Mouse (Mus musculus): ENCODE results near the gene E130114P18Rik. TPM values are rescaled to one million over a fixed set of nuclear protein-coding genes. Genes with fewer than 3 reads are reported as not detected.

Gene E130114P18Rik
- polyA plus RNA-seq, 1 experiment = not detected

- Histone ChIP-seq H3K4me3 (ENCODE audit: insufficient read depth, low read depth, low read length) (no peak overlapping the region), H3K4me1 (ENCODE audit: control insufficient read depth, insufficient read depth, insufficient read length, low read length) (peaks cover 3% of the 10 kb centered on the region; the same call in 1 of the 2 replicates)
Measured at GRCm38 (mm10) chr4:97657586-97657985, 120.3 kb downstream of the E130114P18Rik start.

GRCm38 (mm10) chr4:97649626-97650015 lies 128.3 kb downstream of the E130114P18Rik start:
- H3K27ac ChIP-seq (replicated peaks; ENCODE audit: low read depth, low read length) = no peak overlapping the region
- H3K4me3 ChIP-seq (ENCODE audit: insufficient read depth, low read depth, low read length) = no peak overlapping the region
- peaks cover 4% of the 10 kb centered on the region for H3K4me1 ChIP-seq (ENCODE audit: control insufficient read depth, insufficient read depth, insufficient read length, low read length)

More at GRCm38 (mm10) chr4:97657586-97657985, 120.3 kb downstream of the E130114P18Rik start:
- no peak overlapping the region; the same call in 1 of the 2 replicates for H3K27ac ChIP-seq (replicated peaks; ENCODE audit: low read depth, low read length)

GRCm38 (mm10) chr4:97648825-97649625 lies 128.9 kb downstream of the E130114P18Rik start:
- H3K4me1 ChIP-seq (ENCODE audit: control insufficient read depth, insufficient read depth, insufficient read length, low read length) = peaks cover 4% of the 10 kb centered on the region
- H3K4me3 ChIP-seq (ENCODE audit: insufficient read depth, low read depth, low read length) = no peak overlapping the region
- H3K27ac ChIP-seq (replicated peaks; ENCODE audit: low read depth, low read length) = no peak overlapping the region

GRCm38 (mm10) chr4:97648436-97648707 lies 129.5 kb downstream of the E130114P18Rik start:
- Histone ChIP-seq H3K4me1 (ENCODE audit: control insufficient read depth, insufficient read depth, insufficient read length, low read length) (peaks cover 4% of the 10 kb centered on the region), H3K27ac (replicated peaks; ENCODE audit: low read depth, low read length) (no peak overlapping the region), H3K4me3 (ENCODE audit: insufficient read depth, low read depth, low read length) (no peak overlapping the region)

- no peak overlapping the region for H3K4me3 ChIP-seq (ENCODE audit: insufficient read depth, low read depth, low read length)
- peaks cover 4% of the 10 kb centered on the region for H3K4me1 ChIP-seq (ENCODE audit: control insufficient read depth, insufficient read depth, insufficient read length, low read length)
- no peak overlapping the region for H3K27ac ChIP-seq (replicated peaks; ENCODE audit: low read depth, low read length)
Measured at GRCm38 (mm10) chr4:97647700-97648435, 130.0 kb downstream of the E130114P18Rik start.

GRCm38 (mm10) chr4:97647236-97647635 lies 130.6 kb downstream of the E130114P18Rik start:
- H3K4me3 ChIP-seq (ENCODE audit: insufficient read depth, low read depth, low read length) = no peak overlapping the region
- peaks cover 4% of the 10 kb centered on the region for H3K4me1 ChIP-seq (ENCODE audit: control insufficient read depth, insufficient read depth, insufficient read length, low read length)
- H3K27ac ChIP-seq (replicated peaks; ENCODE audit: low read depth, low read length) = no peak overlapping the region

- Histone ChIP-seq H3K4me3 (ENCODE audit: insufficient read depth, low read depth, low read length) (no peak overlapping the region), H3K4me1 (ENCODE audit: control insufficient read depth, insufficient read depth, insufficient read length, low read length) (no peaks in the 10 kb centered on the region)
Measured at GRCm38 (mm10) chr4:97640385-97640784, 137.5 kb downstream of the E130114P18Rik start.

GRCm38 (mm10) chr4:97636569-97636968 lies 141.3 kb downstream of the E130114P18Rik start:
- H3K27ac ChIP-seq (replicated peaks; ENCODE audit: low read depth, low read length) = no peak overlapping the region

More at GRCm38 (mm10) chr4:97640385-97640784, 137.5 kb downstream of the E130114P18Rik start:
- H3K27ac ChIP-seq (replicated peaks; ENCODE audit: low read depth, low read length) = no peak overlapping the region

GRCm38 (mm10) chr4:97635757-97636292 lies 142.1 kb downstream of the E130114P18Rik start:
- H3K4me1 ChIP-seq (ENCODE audit: control insufficient read depth, insufficient read depth, insufficient read length, low read length) = no peaks in the 10 kb centered on the region
- no peak overlapping the region for H3K4me3 ChIP-seq (ENCODE audit: insufficient read depth, low read depth, low read length)

More at GRCm38 (mm10) chr4:97636569-97636968, 141.3 kb downstream of the E130114P18Rik start:
- no peaks in the 10 kb centered on the region for H3K4me1 ChIP-seq (ENCODE audit: control insufficient read depth, insufficient read depth, insufficient read length, low read length)
- H3K4me3 ChIP-seq (ENCODE audit: insufficient read depth, low read depth, low read length) = no peak overlapping the region

GRCm38 (mm10) chr4:97635296-97635755 lies 142.6 kb downstream of the E130114P18Rik start:
- H3K4me1 ChIP-seq (ENCODE audit: control insufficient read depth, insufficient read depth, insufficient read length, low read length) = no peaks in the 10 kb centered on the region
- no peak overlapping the region for H3K27ac ChIP-seq (replicated peaks; ENCODE audit: low read depth, low read length)

More at GRCm38 (mm10) chr4:97635757-97636292, 142.1 kb downstream of the E130114P18Rik start:
- no peak overlapping the region for H3K27ac ChIP-seq (replicated peaks; ENCODE audit: low read depth, low read length)

GRCm38 (mm10) chr4:97628881-97629605 lies 148.8 kb downstream of the E130114P18Rik start:
- no peaks in the 10 kb centered on the region for H3K4me1 ChIP-seq (ENCODE audit: control insufficient read depth, insufficient read depth, insufficient read length, low read length)
- H3K27ac ChIP-seq (replicated peaks; ENCODE audit: low read depth, low read length) = no peak overlapping the region
- no peak overlapping the region for H3K4me3 ChIP-seq (ENCODE audit: insufficient read depth, low read depth, low read length)

More at GRCm38 (mm10) chr4:97635296-97635755, 142.6 kb downstream of the E130114P18Rik start:
- no peak overlapping the region for H3K4me3 ChIP-seq (ENCODE audit: insufficient read depth, low read depth, low read length)

- Histone ChIP-seq H3K4me1 (ENCODE audit: control insufficient read depth, insufficient read depth, insufficient read length, low read length) (no peaks in the 10 kb centered on the region), H3K4me3 (ENCODE audit: insufficient read depth, low read depth, low read length) (no peak overlapping the region), H3K27ac (replicated peaks; ENCODE audit: low read depth, low read length) (no peak overlapping the region)
Measured at GRCm38 (mm10) chr4:97626002-97626720, 151.7 kb downstream of the E130114P18Rik start.

GRCm38 (mm10) chr4:97623165-97623564 lies 154.7 kb downstream of the E130114P18Rik start:
- H3K4me3 ChIP-seq (ENCODE audit: insufficient read depth, low read depth, low read length) = no peak overlapping the region
- no peak overlapping the region for H3K27ac ChIP-seq (replicated peaks; ENCODE audit: low read depth, low read length)
- H3K4me1 ChIP-seq (ENCODE audit: control insufficient read depth, insufficient read depth, insufficient read length, low read length) = no peaks in the 10 kb centered on the region

- no peaks in the 10 kb centered on the region for H3K4me1 ChIP-seq (ENCODE audit: control insufficient read depth, insufficient read depth, insufficient read length, low read length)
- no peak overlapping the region for H3K27ac ChIP-seq (replicated peaks; ENCODE audit: low read depth, low read length)
- no peak overlapping the region for H3K4me3 ChIP-seq (ENCODE audit: insufficient read depth, low read depth, low read length)
Measured at GRCm38 (mm10) chr4:97621731-97622130, 156.1 kb downstream of the E130114P18Rik start.
